Mouse (Mus musculus): ENCODE measurements around the gene Atp10a.
A peak's percentile ranks its signal among the peaks of the same experiment; 100 is the strongest.

The Atp10a gene

GRCm38 (mm10) chr7:58736841-58737547 lies 81.0 kb downstream of the Atp10a start:
- DNase-seq (ENCODE audit: low spot score in 2 of 2) = no peak

DNA sequence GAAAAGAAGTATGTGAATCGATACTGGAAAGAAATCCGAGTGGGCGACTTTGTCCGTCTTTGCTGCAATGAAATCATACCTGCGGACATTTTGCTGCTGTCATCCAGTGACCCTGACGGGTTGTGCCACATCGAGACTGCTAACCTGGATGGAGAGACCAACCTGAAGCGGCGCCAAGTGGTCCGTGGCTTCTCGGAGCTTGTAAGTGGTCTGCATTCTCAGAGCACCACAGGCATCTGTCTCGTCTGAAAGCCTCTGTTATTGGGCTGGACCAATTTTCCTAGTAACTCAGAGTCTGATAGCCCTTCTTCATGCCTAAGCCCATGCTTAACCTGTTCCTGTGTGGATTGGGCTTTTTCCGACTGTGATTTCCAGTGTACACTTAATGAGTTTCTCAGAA lies 84.2 kb downstream of the Atp10a start:
- no peak for DNase-seq (ENCODE audit: low spot score in 2 of 2)

DNA sequence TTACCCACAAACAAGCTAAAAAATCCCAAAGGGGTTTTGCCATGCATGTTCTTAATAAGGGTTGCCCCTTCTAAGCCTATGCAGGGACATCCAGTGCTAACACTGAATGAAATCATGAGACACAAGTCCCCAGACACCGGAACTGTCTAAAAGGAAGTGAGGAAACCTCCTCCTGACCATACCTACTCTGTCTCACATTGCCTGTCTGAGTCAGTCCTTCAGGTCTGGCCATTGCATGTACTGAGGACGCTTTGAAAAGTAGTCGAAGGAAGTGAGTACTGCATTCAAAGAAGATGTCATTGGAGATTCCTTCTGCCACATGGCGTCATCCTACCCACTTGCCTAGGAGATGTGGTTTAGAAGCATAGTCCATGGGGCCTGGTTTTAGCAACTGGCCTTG lies 84.9 kb downstream of the Atp10a start:
- no peak for DNase-seq (ENCODE audit: low spot score in 2 of 2)

GRCm38 (mm10) chr7:58742009-58742408 lies 86.0 kb downstream of the Atp10a start:
- peak in 1 of 2 experiments; percentile 3 for DNase-seq (ENCODE audit: low spot score in 2 of 2)

DNA sequence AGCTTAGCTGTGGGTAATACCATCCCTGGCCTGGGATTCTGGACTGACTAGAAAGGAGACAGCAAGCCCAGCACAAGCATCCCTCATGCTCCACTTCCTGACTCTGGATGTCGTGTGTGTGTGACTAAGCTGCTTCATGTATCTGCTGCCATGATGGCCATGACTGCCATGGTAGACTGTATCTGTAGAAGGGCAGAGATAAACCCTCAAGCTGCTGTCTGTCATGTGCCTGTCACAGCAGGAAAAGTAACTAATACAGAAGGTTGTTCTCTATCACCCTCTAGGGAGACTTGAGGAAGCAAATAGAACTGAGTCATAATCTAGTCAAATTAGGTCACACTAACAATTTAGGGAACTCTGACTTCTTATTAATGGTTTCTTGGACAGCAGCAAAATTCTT lies 86.7 kb downstream of the Atp10a start:
- no peak for DNase-seq (ENCODE audit: low spot score in 2 of 2)

DNA sequence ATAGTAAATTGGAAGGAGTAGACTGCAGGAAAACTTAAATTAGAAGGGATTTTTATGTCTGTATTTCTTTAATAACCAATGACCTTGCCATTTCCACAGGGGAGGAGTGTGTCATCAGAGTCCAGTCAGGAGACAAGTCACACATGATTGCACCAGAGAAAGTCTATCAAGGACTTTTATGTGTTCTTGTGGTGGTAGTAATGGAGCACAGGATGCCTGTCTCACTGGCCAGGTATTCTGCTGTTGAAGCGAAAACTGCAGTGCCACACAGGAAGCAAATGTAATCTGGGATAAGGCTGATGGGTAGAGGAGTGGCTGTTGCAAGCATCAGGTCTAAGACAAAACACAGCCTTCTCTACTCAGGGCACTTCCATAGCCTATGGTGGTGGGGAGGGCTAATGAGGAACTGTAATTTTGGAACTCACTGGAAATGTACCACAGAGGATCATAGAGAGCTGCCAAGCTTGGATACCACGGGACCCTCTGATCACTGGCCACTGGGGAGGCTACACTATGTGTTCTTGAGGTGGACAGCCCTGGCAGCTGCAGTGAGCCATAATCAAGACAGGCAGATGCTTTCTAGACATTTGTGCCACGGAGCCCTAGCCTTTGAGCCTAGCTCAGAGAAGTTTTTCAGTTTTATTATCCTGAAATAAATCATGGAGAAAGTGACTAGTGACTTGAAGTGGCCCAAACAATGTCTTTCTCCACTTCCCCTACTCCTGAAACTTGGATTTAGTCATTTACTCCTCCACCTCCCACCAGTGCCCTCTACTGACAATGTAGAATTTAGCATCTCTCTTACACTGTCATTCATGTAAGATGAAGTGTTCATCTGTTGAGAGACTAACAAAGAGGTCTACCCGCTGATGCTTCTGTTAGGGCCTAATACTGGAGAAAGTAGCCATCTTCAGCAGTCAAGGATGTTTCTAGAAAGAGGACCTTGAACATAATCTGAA lies 87.7 kb downstream of the Atp10a start:
- DNase-seq (ENCODE audit: low spot score in 2 of 2) = no peak

GRCm38 (mm10) chr7:58746817-58747216 lies 90.9 kb downstream of the Atp10a start:
- DNase-seq (ENCODE audit: low spot score in 2 of 2) = no peak

- DNase-seq (ENCODE audit: low spot score in 2 of 2) = peak; percentile 5 to 19
These were observed 94.1 kb downstream of the Atp10a start for GRCm38 (mm10) chr7:58749904-58750612.

DNA sequence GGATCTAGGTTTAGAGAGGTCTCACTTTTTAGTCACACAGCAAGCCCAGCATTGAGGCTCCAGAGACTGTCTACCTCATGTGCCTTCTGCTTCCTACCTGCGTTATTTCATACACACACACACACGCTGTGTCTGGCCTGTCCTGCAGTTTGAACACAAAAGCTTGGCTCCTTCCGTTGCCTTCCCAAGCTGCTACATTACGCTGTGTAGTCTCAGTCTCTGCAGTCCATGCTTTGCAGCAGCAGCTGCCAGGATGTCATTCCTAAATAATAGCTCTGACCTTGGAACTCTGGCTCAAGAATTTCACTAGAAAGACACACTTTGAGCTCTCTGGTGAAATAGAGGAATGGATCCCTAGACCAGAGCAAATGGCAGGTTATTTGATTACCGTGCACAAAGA lies 96.1 kb downstream of the Atp10a start:
- DNase-seq (ENCODE audit: low spot score in 2 of 2) = no peak

- DNase-seq (ENCODE audit: low spot score in 2 of 2) = no peak
These were observed 98.1 kb downstream of the Atp10a start for GRCm38 (mm10) chr7:58754076-58754475.

DNA sequence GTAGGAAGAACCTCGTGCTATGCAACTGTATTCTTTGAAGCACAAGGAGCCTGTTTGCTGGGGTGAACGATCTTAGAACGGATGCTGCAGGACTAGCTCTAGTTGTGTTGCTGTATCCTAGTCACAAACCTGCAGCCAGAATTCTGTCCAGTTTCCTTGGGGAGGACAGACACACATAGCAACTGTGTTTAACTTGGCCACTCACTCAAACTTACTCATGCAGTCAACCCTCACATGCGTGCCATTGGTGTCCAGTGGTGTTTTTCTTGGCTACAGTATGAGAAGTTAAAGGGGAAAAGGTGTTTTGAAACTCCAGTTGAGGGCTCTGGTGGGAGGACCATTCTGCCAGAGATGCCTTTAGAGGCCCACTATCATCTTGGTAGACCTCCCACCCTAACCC lies 98.6 kb downstream of the Atp10a start:
- no peak for DNase-seq (ENCODE audit: low spot score in 2 of 2)

DNA sequence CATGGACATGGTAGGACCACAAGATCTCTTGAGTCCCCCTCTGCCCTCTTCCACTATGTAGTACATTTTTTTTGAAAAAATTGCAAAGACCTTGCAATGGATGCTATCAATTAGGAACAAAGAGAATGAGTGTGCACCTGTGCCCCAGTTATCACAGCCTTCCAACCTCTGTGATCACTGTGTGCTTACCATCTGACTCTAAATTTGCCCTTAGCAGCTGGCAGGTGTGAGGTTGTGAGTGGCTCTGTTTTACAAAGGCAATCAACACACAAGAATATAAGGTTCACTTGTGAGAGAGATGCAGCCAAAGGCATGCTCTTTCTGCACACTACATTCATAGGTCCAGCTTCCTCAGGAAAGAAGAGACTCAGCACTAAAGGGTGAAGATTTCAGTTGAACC lies 99.1 kb downstream of the Atp10a start:
- no peak for DNase-seq (ENCODE audit: low spot score in 2 of 2)

DNA sequence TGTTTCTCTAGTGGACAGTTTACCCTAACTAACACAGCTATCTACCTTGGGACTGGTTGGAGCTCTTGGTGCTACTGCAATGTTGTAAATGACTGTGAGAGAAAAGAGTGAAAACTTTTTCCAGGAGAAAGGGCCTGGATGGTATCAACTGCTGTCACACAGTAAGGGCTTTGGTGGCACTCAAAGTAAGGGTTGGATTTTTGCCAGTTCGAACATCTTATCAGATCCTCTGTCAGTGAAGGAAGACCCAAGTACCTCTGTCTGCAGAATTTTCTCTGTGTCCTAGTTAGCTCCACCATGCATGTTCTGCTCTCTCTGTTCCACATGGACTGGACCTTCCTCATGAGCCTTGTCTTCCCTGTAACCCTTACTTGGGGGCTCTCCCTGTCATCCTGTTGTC lies 99.9 kb downstream of the Atp10a start:
- DNase-seq (ENCODE audit: low spot score in 2 of 2) = no peak

DNA sequence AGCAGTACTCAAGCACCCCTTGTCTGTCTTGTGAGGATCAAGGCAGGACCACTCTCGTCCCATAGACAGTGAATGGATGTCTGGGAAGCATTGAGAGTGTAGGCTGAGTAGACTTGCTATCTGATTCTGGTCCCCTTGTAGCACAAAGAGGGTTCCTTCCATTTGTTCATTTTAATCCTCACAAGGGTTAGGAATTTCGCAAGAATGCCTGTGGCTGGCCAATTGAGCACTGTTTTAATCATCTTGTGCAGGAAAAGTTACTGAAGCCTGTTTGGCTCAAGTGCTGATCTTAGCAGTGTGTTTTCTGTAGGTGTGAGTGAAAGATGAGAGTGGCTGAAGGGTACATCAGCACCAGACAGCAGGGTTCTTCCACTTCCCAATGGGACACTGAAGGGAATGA lies 101.4 kb downstream of the Atp10a start:
- DNase-seq (ENCODE audit: low spot score in 2 of 2) = no peak

GRCm38 (mm10) chr7:58758396-58758795 lies 102.4 kb downstream of the Atp10a start:
- no peak for DNase-seq (ENCODE audit: low spot score in 2 of 2)

GRCm38 (mm10) chr7:58759265-58759664 lies 103.3 kb downstream of the Atp10a start:
- no peak for DNase-seq (ENCODE audit: low spot score in 2 of 2)

- DNase-seq (ENCODE audit: low spot score in 2 of 2) = no peak
These were observed 111.3 kb downstream of the Atp10a start for GRCm38 (mm10) chr7:58767257-58767656.

DNA sequence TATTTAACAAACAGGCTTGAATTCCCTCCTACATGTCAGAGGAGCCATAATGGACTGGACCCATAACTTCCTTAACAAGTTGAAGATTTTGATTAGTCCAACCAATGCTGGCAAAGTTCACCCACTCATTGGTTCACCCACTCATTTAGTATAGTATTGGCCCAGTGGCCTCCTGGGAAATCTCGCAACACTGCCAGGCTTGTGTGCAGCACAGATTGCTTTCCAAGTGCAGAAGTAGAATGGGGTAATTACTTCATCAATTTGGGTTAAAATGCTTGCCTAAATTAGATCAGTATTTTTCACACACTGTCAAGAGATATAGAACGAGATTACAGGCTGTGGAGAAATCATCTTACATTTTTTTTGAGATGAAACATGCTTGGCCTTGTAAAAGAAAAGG lies 112.3 kb downstream of the Atp10a start:
- no peak for DNase-seq (ENCODE audit: low spot score in 2 of 2)

DNA sequence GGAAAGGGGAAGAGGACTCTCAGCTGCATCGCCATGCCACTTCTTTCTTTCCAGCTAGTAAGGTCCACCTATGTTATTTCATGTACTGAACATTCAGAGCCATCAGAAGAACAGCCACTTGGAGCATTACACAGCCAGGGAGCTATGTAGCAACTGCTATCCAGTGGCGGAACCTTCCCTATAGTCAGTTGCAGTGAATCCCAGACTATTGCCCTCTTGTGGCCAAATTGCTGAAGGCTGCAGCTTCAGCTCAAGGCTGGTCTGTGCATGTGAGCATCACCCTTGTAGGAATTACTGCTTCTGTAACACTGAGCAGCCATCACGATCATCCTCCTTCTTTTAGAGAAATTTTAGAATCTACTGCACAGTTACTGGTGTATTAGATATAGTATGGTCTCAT lies 114.3 kb downstream of the Atp10a start:
- no peak for DNase-seq (ENCODE audit: low spot score in 2 of 2)

DNA sequence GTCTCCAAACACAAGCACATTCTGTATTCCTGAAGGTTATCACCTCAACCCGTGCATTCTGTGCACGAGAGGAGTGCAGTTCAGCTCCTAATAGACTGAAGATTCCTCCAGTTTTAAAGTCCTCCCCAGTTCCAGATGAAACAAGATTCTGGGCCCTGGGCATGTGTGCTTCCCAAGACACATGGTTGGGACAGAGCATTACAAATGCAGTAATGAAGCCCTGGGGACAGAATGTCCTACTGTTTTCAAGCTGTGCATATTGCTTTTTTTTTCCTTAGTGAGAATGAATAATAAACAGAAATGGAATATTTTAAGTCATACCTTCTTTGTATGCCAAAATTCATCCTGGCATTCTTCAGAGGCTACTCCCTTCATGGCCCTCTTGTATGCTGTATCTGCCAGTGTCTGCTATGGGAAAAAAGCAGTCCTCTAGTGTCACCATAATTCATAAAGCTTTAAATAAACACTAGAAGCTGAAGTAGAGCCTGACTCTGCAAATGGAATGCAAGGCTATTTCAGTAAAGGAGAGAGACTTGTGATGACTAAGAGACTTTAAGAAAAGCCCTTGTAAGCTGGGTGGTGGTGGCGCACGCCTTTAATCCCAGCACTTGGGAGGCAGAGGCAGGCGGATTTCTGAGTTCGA lies 116.2 kb downstream of the Atp10a start:
- DNase-seq (ENCODE audit: low spot score in 2 of 2) = no peak

GRCm38 (mm10) chr7:58779146-58779545 lies 123.2 kb downstream of the Atp10a start:
- DNase-seq (ENCODE audit: low spot score in 2 of 2) = no peak

DNA sequence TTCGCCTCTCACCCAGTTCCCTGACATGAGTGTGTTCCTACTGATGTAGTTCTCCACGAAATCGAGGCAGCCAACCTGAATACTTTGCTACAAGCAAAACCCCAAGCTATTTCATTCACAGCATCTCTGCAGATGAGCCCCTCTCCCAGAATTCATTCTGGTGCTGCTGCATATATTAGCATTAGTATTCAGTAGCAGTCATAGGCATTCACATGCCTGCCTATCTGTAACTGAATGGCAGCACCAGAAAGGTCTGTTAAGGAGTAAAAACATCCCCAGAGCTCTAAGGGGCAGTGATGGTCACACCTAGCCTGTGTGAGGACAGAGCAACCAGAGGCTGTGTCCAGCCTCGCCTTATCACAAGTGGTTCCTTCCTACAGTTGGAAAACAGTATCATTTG lies 131.0 kb downstream of the Atp10a start:
- DNase-seq (ENCODE audit: low spot score in 2 of 2) = no peak

Measured in spleen, postnatal 36 days (tissue).